Mouse (Mus musculus) heart, embryonic 15.5 days (tissue): ENCODE data around the gene Shbg. TPM values are rescaled to one million over a fixed set of nuclear protein-coding genes. Genes with fewer than 3 reads are reported as not detected.
"Not testable (repeated sequence)": the region's sequence is repeated elsewhere in the genome, so short reads cannot be mapped to it uniquely, and the experiment has no call there.

ENCODE experiments used
- ATAC-seq: fragments of 200-750 bp; cut with Nextera tagmentation; replicated peaks from 2 replicates; pipeline ENCODE4 v1.8.0; 2017; ENCODE audit warnings: low read depth, moderate TSS enrichment; ENCODE audit not compliant: insufficient number of reproducible peaks, insufficient read depth, low FRiP score
- H3K27ac ChIP-seq: fragments of 300-500 bp; sonication (generic); 2 replicates; pipeline ENCODE4 v1.5.1; 2015; ENCODE audit warnings: mild to moderate bottlenecking, inconsistent platforms
- H3K27me3 ChIP-seq: fragments of 300-500 bp; sonication (generic); 2 replicates; pipeline ENCODE4 v1.6.1; 2015; ENCODE audit warnings: inconsistent platforms
- H3K36me3 ChIP-seq: fragments of 300-500 bp; sonication (generic); 2 replicates; pipeline ENCODE4 v1.6.1; 2015; ENCODE audit warnings: mild to moderate bottlenecking, inconsistent platforms
- H3K4me1 ChIP-seq: fragments of 300-500 bp; sonication (generic); replicated peaks from 2 replicates; pipeline ENCODE4 v1.6.1; 2015; ENCODE audit warnings: inconsistent platforms
- H3K4me2 ChIP-seq: fragments of 300-500 bp; sonication (generic); 2 replicates; pipeline ENCODE4 v1.6.1; 2015; ENCODE audit warnings: inconsistent platforms, mild to moderate bottlenecking, moderate library complexity
- H3K4me3 ChIP-seq: fragments of 300-500 bp; sonication (generic); 2 replicates; pipeline ENCODE4 v1.5.1; 2015; ENCODE audit warnings: mild to moderate bottlenecking, inconsistent platforms
- H3K9ac ChIP-seq: fragments of 300-500 bp; sonication (generic); 2 replicates; pipeline ENCODE4 v1.6.1; 2015; ENCODE audit warnings: mild to moderate bottlenecking, inconsistent platforms
- H3K9me3 ChIP-seq: fragments of 300-500 bp; sonication (generic); replicated peaks from 2 replicates; pipeline ENCODE4 v1.6.1; 2016; ENCODE audit warnings: inconsistent platforms
- WGBS: fragments of 180-500 bp; shearing (Covaris S2); methylation state at CpG from one replicate; pipeline ENCODE4 v1.1.7; 2015; ENCODE audit warnings: mixed read lengths; 5-methylcytosine and 5-hydroxymethylcytosine counted together
- polyA plus RNA-seq: library from polyadenylated mRNA; unstranded; fragments of >200 nt; fragmentation: Nextera tagmentation; extraction: Ambion mirVana; gene quantifications from 2 replicates; pipeline ENCODE4 v1.2.1, GENCODE M21; 2015

Gene Shbg
- polyA plus RNA-seq, 1 experiment from 2014 or later: not detected

DNA sequence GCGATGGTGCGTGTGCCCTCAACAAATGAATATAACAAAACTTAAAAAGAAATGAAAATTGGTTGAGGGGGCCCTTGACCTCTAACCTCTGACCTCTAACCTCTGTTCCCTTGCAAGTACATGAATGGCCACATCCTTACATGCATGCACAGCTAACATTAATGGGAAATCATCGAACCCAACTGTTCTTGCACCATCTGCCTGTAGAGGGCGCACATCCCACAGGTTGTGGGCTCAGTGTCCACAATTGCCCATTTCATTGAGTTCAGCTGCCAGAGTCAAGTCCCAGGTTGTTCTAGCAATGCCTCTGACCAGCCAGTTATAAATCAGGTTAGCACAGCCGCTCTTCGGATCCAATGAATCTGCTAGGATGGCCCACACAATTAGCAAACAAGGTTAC is 10.6 kb upstream of the Shbg start:
- H3K9me3 ChIP-seq: no peaks in the 10 kb centered on the region
- H3K9ac ChIP-seq: no peak overlapping the region
- H3K27me3 ChIP-seq: no peaks in the 10 kb centered on the region
- H3K4me3 ChIP-seq: no peak overlapping the region
- ATAC-seq: no peak
- no peak overlapping the region for H3K4me2 ChIP-seq
- H3K4me1 ChIP-seq: peaks cover 2% of the 10 kb centered on the region; the same call in 1 of the 2 replicates
- H3K36me3 ChIP-seq: no peaks in the 10 kb centered on the region
- WGBS: 36% methylated on average over 6 of the region's 6 CpGs
- no peak overlapping the region for H3K27ac ChIP-seq

DNA sequence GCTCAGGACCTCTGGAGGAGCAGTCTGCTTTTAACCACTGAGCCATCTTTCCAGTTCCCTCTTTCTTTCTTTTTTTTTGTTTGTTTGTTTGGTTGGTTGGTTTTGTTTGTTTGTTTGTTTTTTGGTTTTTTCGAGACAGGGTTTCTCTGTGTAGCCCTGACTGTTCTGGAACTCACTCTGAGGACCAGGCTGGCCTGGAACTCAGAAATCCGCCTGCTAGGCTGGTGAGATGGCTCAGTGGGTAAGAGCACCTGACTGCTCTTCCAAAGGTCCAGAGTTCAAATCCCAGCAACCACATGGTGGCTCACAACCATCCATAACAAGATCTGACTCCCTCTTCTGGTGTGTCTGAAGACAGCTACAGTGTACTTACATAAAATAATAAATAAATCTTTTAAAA is 6.6 kb upstream of the Shbg start:
- H3K36me3 ChIP-seq, H3K27me3 ChIP-seq, H3K9me3 ChIP-seq, H3K4me2 ChIP-seq, H3K9ac ChIP-seq, H3K4me3 ChIP-seq, H3K27ac ChIP-seq, ATAC-seq: not testable (repeated sequence)
- WGBS: 92% methylated on average over 2 of the region's 2 CpGs
- peaks cover 12% of the 10 kb centered on the region for H3K4me1 ChIP-seq

DNA sequence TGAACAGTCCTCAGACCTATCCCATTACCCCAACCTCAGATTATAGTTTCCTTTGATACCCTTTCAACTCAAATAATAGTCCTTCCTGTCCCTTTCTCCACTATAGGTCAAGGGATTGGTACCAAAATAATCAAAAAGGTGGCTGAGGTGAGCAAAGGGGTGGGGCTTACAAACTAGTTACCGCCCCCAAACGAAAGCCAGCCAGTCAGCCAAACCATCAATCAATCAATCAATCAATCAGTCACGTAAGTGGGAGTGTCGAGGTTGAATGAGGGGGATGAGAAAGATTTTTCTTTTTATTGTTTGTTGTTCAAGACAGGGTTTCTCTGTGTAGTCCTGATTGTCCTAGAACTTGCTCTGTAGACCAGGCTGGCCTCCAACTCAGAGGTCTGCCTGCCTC is 5.3 kb upstream of the Shbg start:
- Histone ChIP-seq H3K4me3 (peak overlapping the region; percentile 73; the same call in 1 of the 2 replicates), H3K9me3 (no peaks in the 10 kb centered on the region), H3K4me2 (no peak overlapping the region; the same call in 1 of the 2 replicates), H3K36me3 (no peaks in the 10 kb centered on the region), H3K27me3 (no peaks in the 10 kb centered on the region), H3K9ac (no peak overlapping the region), H3K4me1 (peaks cover 12% of the 10 kb centered on the region), H3K27ac (no peak overlapping the region)
- no peak for ATAC-seq
- WGBS: 73% methylated on average over 4 of the region's 4 CpGs

DNA sequence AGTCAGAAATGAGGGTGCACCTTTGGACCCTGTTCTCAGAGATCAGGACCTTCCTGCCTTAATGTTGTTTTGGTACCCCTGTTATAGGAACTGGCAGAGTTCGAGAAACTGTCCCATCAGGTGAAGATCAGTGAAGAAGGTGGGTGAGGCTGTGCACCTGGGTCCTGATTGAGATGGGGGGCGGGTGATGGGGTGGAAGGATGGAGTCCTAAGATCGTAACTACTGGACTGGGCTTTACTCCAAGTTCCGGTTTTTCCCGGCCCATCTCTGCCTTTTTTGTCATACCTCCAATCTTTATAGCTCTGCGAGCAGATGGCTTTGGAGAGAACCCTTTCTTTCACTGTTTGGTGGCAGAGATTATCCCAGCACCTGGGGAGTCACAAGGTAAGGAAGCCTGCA is 4.7 kb upstream of the Shbg start:
- Histone ChIP-seq H3K4me1 (peaks cover 12% of the 10 kb centered on the region), H3K4me2 (peak overlapping the region; percentile 86), H3K9me3 (no peaks in the 10 kb centered on the region), H3K4me3 (peak overlapping the region; percentile 73), H3K27me3 (no peaks in the 10 kb centered on the region), H3K27ac (peak overlapping the region; percentile 71), H3K9ac (peak overlapping the region; percentile 82), H3K36me3 (no peaks in the 10 kb centered on the region)
- WGBS: 38% methylated on average over 6 of the region's 6 CpGs
- ATAC-seq: no peak

DNA sequence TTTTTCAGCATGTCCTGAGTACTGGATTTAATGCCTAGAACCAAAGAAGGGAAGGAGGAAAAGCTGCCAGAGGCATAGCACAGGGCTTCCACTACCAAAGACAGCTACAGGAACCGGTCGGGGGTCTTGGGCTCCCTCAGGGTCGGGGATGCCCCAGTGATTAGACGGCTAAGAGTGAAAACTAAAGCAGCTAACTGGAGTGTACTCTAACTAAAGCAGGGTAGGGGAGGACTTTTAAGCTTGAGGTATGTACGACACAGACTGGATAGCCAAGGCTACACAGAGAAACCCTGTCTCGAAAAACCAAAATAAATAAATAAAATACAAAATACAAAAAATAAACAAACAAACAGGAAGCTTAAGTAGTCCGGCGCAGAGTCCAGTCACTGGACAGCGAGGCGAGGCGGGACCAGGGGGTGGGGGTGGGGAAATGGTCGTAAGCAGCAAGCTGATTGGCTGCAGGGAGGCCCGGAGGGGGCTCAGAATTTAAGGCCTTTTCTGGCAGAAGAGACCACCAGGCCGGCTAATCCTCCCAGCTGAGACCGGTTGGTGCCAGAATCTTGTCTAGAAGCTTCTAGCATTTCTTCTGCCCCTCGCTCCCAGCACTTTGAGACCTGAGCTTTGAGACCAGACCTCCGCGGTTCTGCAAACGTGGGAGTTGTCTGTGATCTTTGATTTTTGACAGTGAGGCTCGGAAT is 4.0 kb upstream of the Shbg start, which contains the start of gene Sat2:
Sat2 (plus strand) TSS at position 454 of the 698 bp plus-strand sequence.
- Histone ChIP-seq H3K9me3 (no peaks in the 10 kb centered on the region), H3K4me1 (peaks cover 12% of the 10 kb centered on the region), H3K27ac (peak within 1 kb of the TSS; percentile 71), H3K4me3 (peak within 1 kb of the TSS; percentile 73), H3K9ac (peak within 1 kb of the TSS; percentile 82), H3K4me2 (peak within 1 kb of the TSS; percentile 86), H3K27me3 (0 out of 2 replicates have a peak, but pooled peaks cover 2% of the 10 kb centered on the region), H3K36me3 (no peaks in the 10 kb centered on the region)
- peak; percentile 76 for ATAC-seq
- WGBS: 2% methylated on average over 20 of the region's 20 CpGs

DNA sequence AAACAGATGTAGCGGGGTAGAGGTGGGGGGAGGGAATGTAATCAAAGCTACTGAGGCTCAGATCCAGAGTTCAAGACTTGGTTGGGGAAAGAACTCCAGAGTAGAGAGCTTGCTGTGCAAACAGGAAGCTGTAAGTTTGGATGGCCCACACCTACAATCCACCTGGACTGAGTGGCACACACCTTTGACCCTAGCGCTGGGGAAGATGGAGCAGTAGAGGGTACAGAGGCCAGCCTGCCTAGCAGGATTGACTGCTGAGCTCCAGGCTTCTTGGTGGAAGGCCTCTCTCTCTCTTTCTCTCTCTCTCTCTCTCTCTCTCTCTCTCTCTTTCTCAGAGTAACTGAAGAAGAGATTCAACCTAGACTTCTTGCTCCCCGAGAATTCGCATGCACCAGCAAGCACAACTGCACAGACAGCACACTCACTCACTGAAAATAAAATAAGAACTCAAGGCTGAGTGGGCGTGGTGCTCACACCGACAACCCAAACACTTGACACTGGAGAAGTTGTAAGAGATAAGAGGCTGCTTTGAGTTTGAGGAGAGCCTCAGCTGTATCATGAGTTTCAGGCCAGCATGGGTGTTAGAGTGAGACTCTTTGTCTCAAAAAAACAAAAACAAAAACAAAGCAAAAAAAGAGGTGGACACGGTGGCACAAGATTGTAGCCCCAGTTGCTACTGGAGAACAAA is 2.8 kb upstream of the Shbg start:
- Histone ChIP-seq H3K4me1 (peaks cover 12% of the 10 kb centered on the region), H3K9me3 (no peaks in the 10 kb centered on the region), H3K27ac (no peak overlapping the region), H3K4me2 (no peak overlapping the region), H3K27me3 (0 out of 2 replicates have a peak, but pooled peaks cover 3% of the 10 kb centered on the region), H3K4me3 (no peak overlapping the region), H3K36me3 (no peaks in the 10 kb centered on the region), H3K9ac (no peak overlapping the region)
- WGBS: 61% methylated on average over 7 of the region's 7 CpGs
- no peak for ATAC-seq

DNA sequence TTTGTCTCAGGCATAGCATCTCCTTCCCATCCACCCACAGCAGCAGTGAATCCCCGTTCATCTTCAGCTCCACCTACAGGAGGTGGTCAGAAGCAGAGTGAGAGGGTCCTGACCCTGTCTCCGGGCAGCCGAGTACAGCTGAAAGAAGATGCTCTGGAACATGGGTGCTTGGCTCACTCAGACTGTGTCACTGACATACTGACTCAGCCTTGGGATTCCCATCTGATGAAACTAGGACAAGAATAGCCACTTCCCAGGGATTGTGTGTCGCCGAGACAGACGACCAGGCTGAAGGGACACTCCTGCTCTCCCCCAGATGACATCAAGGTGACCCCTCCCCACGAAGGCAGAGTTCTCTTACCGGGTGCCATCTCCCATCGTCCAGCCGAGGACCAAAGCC is 924 bp downstream of the Shbg start:
- Histone ChIP-seq H3K4me1 (peaks cover 8% of the 10 kb centered on the region), H3K27ac (no peak overlapping the region), H3K4me2 (no peak overlapping the region), H3K4me3 (no peak overlapping the region), H3K27me3 (0 out of 2 replicates have a peak, but pooled peaks cover 11% of the 10 kb centered on the region), H3K36me3 (no peaks in the 10 kb centered on the region), H3K9me3 (no peaks in the 10 kb centered on the region), H3K9ac (no peak overlapping the region)
- ATAC-seq: no peak
- 34% methylated on average over 10 of the region's 10 CpGs for WGBS

DNA sequence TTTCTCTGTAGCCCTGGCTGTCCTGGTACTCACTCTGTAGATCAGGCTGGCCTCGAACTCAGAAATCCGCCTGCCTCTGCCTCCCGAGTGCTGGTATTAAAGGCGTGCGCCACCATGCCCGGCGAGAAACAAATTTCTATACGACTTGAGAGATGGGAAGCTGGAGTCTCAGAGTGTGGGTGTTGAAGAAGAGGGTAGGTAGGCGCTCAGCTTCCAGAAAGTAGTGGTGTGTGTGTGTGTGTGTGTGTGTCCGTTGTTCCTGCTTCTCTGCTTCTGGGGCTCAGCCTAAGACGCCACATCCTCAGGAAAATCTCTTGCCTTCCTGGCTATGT is 3.5 kb downstream of the Shbg start:
- WGBS: 43% methylated on average over 11 of the region's 11 CpGs
- H3K9me3 ChIP-seq, ATAC-seq, H3K36me3 ChIP-seq, H3K9ac ChIP-seq, H3K27ac ChIP-seq, H3K4me1 ChIP-seq: not testable (repeated sequence)
- H3K4me2 ChIP-seq: peak overlapping the region; percentile 44; the same call in 1 of the 2 replicates
- peak overlapping the region; percentile 18; the same call in 1 of the 2 replicates for H3K4me3 ChIP-seq
- H3K27me3 ChIP-seq: 0 out of 2 replicates have a peak, but pooled peaks cover 11% of the 10 kb centered on the region

DNA sequence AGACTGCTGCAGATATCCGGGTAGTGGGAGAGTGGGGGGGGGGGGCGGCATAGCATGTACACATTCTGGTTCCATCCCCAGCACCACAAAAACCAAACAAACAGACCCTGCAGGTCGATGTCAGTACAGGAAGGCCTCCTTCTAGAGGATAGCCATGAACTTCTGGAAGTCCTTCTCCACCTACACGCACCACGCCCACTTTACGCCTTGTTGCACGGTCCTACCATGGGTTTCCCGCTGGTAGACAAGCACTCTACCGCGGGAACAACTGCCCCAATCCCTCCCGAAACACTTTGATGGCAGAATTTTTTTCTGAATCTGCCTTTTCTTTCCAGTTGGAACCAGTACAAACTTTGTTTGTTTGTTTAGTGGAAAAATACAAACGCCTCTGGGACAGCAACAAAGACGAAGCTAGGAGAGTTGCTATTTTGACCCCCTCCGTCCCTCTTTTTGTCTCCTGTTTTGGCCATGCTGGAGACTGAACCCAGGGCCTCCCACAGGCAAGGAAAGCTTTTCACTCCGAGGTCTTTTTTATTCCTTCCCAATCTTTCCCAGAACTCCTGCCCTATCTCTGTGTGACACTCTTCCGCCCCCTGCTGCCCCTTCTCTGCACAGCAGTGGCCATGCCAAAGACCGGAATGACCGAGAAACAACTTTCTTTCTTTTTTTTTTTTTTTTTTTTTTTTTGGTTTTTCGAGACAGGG is 4.0 kb downstream of the Shbg start:
- no peak; the same call in 1 of the 2 replicates for ATAC-seq
- no peak overlapping the region for H3K27ac ChIP-seq
- peak overlapping the region; percentile 44 for H3K4me2 ChIP-seq
- H3K36me3 ChIP-seq: no peaks in the 10 kb centered on the region
- 13% methylated on average over 19 of the region's 19 CpGs for WGBS
- H3K4me1 ChIP-seq: peaks cover 4% of the 10 kb centered on the region
- peak overlapping the region; percentile 18; the same call in 1 of the 2 replicates for H3K4me3 ChIP-seq
- 0 out of 2 replicates have a peak, but pooled peaks cover 11% of the 10 kb centered on the region for H3K27me3 ChIP-seq
- no peaks in the 10 kb centered on the region for H3K9me3 ChIP-seq
- H3K9ac ChIP-seq: peak overlapping the region; percentile 16

DNA sequence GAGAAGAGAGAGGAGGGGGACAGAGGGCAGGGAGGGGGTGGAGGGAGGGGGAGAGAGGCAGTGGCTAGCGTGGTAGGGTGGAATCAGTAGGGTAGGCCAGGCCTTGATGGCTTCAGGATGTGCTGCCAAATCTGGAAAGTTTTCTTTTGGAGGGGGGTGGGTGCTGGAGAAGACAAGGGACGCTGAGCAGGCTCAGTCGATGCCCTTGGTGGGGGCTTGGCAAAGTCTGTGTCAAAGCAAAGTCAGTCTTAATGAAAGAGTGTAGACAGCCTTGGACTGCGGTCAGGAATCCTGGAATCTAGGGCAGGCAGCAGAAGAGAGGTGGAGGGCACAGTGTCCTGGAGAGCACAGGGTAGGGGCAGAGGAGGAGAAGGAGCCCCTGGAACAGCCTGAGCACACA is 6.8 kb downstream of the Shbg start:
- Histone ChIP-seq H3K9ac (no peak overlapping the region), H3K27ac (no peak overlapping the region), H3K4me3 (no peak overlapping the region), H3K4me2 (no peak overlapping the region), H3K27me3 (0 out of 2 replicates have a peak, but pooled peaks cover 9% of the 10 kb centered on the region), H3K36me3 (no peaks in the 10 kb centered on the region), H3K4me1 (peaks cover 9% of the 10 kb centered on the region), H3K9me3 (no peaks in the 10 kb centered on the region)
- 46% methylated on average over 4 of the region's 4 CpGs for WGBS
- ATAC-seq: no peak

DNA sequence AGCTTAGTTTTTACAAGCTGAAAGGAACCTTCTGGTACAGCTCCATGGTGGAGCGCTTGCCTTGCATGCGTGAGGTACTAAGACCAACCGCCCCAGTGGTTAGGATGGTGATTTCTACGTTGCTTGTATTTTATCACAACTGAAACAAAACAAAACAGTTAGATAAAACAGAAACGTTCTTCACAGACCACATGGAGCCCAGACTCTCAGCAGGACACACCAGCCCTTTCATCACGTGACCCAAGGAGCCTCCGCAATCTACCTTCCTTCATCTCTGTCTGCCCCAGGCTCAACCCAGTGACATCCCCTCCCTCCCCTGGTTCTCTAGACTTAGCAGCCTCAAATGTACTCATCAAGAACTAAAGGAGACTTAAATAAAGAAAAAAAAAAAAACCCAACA is 8.3 kb downstream of the Shbg start:
- ATAC-seq: no peak
- no peaks in the 10 kb centered on the region for H3K9me3 ChIP-seq
- H3K4me2 ChIP-seq: no peak overlapping the region
- H3K27ac ChIP-seq: no peak overlapping the region
- no peak overlapping the region for H3K4me3 ChIP-seq
- no peaks in the 10 kb centered on the region for H3K27me3 ChIP-seq
- 60% methylated on average over 7 of the region's 7 CpGs for WGBS
- H3K4me1 ChIP-seq: peaks cover 21% of the 10 kb centered on the region
- no peak overlapping the region for H3K9ac ChIP-seq
- no peaks in the 10 kb centered on the region for H3K36me3 ChIP-seq
